Mouse (Mus musculus): ENCODE data around the gene Arcn1. TPM values are rescaled to one million over a fixed set of nuclear protein-coding genes. Genes with fewer than 3 reads are reported as not detected.

Arcn1 gene
- polyA plus RNA-seq, 1 experiment from 2014 or later = 111 TPM

DNA sequence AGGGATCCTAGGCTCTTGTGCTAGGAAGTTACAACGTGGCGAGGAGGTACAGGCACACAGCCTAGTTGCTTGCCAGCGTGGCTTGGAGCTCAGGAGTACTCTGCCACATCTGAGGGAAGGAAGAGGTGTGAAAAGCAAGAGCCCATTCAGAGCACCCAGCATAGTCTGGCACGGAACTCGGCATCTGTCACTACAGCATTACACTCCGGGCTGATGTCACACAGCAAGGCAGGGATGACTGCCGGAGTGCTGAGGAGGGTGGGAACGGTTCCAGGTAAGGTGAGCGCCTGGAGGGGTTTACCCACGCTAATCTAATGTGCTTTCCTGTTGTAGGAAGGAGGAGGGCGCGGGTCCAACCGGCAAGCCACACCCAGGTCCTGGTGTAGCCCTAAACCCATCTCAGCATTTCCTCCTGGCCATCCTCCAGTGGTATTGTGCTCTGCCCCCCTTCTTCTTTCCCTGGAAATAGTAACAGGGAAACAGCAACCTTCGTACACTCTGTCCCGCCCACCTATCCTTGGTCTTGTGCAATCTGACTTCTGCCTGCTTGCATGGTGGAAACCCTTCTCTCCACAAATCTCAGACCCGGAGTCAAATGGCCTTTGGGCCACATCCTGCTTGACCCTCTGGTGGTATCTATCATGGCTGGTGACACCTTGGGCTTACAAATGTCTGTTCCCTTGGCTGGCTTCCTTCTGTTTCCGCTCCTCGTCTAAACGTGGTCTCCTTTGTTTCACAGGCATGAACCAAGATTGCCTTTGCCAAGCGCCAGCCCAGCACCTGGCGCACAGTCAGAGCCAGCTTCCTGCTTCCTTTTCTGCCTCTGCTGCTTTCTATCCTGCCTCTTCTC is 75.7 kb downstream of the Arcn1 start:
- peak; percentile 53 for DNase-seq (ENCODE audit: low spot score)

Other genes starting within 250 kb of the Arcn1 start
- 1.4 and 1.5 TPM in 2 replicates for gene Cxcr5, start 206.0 kb downstream of the Arcn1 start, polyA plus RNA-seq (2015; fragmentation: Nextera tagmentation; extraction: Ambion mirVana)
- gene Ddx6, start 163.0 kb downstream of the Arcn1 start, polyA plus RNA-seq (2015; fragmentation: Nextera tagmentation; extraction: Ambion mirVana) = 22.2 and 29.5 TPM in 2 replicates
- 0.07 TPM in 1 of 2 replicates, not detected in the other for gene Treh, start 94.6 kb downstream of the Arcn1 start, polyA plus RNA-seq (2015; fragmentation: Nextera tagmentation; extraction: Ambion mirVana)
- gene Phldb1, start 32.6 kb downstream of the Arcn1 start, polyA plus RNA-seq (2015; fragmentation: Nextera tagmentation; extraction: Ambion mirVana) = 3.0 and 3.3 TPM in 2 replicates
- gene Ift46, start 63 bp upstream of the Arcn1 start, polyA plus RNA-seq (2015; fragmentation: Nextera tagmentation; extraction: Ambion mirVana) = 68.0 and 74.0 TPM in 2 replicates
- 0.72 and 0.82 TPM in 2 replicates for gene Tmem25, start 31.5 kb upstream of the Arcn1 start, polyA plus RNA-seq (2015; fragmentation: Nextera tagmentation; extraction: Ambion mirVana)
- gene Ttc36, start 35.2 kb upstream of the Arcn1 start, polyA plus RNA-seq (2015; fragmentation: Nextera tagmentation; extraction: Ambion mirVana) = 1.5 and 3.0 TPM in 2 replicates
- 13.1 and 20.1 TPM in 2 replicates for gene Kmt2a, start 113.5 kb upstream of the Arcn1 start, polyA plus RNA-seq (2015; fragmentation: Nextera tagmentation; extraction: Ambion mirVana)
- gene Atp5l, start 152.9 kb upstream of the Arcn1 start, polyA plus RNA-seq (2015; fragmentation: Nextera tagmentation; extraction: Ambion mirVana) = 971 and 1,014 TPM in 2 replicates
- 18.6 and 19.5 TPM in 2 replicates for gene Ube4a, start 197.8 kb upstream of the Arcn1 start, polyA plus RNA-seq (2015; fragmentation: Nextera tagmentation; extraction: Ambion mirVana)
- 973 and 1,015 TPM in 2 replicates for gene Cd3g, start 212.6 kb upstream of the Arcn1 start, polyA plus RNA-seq (2015; fragmentation: Nextera tagmentation; extraction: Ambion mirVana)
- gene Cd3d, start 213.9 kb upstream of the Arcn1 start, polyA plus RNA-seq (2015; fragmentation: Nextera tagmentation; extraction: Ambion mirVana) = 485 and 511 TPM in 2 replicates
- gene Cd3e, start 241.8 kb upstream of the Arcn1 start, polyA plus RNA-seq (2015; fragmentation: Nextera tagmentation; extraction: Ambion mirVana) = 511 and 576 TPM in 2 replicates